Mouse (Mus musculus) cerebellum, adult 11-12 months (tissue): ENCODE data around the gene Frrs1.

Experiments
- DNase-seq: peaks from one replicate; pipeline ENCODE4 v3.0.0; 2022

The Frrs1 gene

DNA sequence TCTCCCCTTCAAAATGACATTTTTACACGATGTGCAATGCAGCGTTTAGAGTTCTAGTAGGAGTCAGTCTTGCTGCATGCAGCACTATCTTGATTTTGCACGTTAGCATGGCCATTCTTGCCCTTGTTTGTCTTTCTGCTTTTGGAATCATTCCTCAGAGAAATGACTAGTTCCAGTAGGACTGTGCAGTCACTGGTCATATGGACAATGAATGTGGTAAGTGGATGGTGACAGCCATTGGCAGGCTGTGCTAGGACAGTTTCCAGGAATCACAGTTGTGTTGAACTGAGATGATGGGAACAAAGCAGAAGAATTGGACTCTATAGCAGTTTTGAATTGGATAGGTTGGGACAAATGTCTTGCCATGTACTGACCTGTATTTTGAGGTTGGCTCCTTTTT is 55.7 kb downstream of the Frrs1 start:
- no peak for DNase-seq

DNA sequence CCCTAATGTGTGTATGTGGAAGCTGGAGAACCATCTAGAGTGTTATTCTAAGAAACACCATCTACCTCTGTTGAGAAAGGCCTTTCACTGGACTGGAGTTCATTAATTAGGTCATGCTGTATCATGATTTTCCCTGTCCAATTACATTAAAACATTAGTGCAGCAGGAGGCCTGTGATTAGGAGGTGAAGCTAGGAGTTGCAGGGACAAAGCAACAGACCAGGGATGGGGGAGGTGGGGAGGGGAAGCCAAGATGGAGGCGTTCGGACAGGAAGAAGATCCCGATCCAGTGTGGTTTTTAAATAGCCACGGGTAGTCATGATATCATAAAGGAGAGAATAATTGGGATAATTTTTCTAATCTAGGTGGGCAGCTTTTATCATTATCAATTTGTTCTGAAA is 57.8 kb downstream of the Frrs1 start:
- no peak for DNase-seq

DNA sequence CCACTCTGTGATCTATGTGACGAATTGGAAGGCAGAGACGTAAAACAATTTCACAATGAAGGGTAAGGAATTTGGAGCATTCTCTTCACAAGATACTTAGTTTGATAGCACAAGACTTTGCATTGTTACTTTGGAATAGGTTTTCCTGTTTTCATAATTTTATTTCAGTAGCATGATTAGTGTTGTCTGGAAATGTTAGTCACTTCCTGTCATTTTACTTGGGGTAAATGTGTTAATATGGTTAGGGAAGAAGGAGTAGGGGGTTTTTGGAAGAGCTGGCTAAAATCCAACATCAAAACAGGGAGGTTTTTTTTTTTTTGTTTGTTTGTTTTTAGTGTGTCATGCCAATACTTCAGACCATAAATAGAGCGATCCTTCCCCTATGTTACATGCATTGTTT is 62.3 kb downstream of the Frrs1 start:
- no peak for DNase-seq

DNA sequence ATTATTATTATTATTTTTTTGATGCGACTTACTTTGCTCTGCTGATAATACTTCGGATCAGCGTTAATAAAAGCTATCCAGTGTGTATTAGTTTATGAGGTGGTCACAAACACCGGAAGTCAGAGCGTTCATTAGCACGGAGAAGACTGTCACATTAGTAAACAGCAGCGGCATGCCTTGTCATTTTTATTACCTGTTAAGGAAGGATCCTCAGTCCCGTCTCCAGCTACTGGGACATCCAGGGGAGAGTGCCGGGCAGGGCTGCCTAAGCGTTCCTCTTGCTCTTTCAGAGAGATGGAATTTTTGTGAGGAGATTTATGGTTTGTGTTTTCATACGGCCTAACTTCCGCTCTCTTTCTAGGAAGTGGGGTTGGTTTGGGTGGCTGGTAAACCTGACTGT is 63.8 kb downstream of the Frrs1 start:
- no peak for DNase-seq

DNA sequence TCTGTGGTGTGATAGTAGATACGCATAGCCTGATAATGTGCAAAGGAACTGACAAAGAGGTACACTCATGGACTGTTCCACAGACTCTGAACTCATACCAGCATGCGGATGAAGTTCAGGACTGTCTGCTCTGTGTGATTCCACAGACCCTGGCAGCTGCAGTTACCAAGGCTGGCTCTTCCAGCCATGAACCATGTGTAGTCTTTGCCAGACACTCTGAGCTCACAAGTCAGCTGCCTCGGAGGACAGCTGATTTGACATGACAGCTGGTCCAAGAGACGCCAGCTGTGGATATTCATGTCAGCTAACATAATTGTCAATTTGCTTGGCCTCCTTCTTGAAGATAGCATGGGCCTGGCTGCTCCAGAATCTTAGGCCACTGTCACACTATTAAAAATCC is 69.7 kb downstream of the Frrs1 start:
- no peak for DNase-seq

DNA sequence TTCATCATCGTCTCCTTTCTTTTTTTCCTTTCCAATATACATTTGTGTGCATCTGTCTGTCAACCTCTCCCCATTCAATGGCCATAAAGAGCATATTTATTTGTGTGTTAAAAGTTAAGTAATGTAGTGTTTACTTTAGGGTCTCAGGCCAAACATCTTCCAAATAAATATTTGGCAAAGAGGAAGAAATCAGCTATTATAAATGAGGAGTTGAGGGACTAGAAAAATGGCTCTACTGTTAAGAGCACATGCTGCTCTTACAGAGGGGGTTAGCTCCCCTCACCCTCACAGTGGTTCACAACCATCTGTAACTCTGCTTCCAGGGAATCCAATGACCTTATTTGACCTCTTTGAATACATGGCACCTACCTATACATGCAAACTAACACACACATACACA is 73.9 kb downstream of the Frrs1 start:
- no peak for DNase-seq

DNA sequence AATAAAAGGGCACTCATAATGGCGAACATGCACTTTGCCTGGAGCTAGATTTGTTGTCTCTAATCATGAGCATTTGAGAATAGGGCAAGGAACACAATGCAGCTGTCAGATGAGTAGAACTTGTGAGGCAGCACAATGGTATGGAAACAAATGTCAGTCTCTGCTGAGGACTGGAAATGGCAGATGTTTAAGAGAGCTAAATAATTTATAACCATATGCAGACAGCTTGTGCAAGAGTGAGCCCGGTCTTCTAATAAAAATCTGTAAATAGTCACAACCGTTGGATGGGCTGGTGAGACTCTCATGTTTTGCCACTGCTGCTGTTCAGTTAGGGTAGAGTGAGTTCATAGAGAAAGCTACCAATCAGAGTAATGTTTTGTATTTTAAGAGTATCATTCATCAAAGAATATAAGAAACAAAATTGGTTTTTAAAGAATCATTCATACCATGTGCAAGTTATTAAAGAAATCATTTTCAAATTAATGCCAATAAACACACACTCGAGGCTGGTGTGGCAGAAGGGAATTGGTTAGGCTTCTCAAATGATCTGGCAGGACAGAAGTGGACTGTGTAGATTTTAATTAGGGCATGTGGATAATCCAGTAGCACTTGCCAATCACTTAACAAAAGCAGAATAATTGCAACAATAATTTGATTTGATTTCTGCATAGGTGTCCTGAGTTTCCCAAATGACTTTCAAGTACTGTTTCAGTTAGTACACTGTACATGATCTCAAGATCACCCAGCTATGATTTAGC is 77.8 kb downstream of the Frrs1 start:
- no peak for DNase-seq

DNA sequence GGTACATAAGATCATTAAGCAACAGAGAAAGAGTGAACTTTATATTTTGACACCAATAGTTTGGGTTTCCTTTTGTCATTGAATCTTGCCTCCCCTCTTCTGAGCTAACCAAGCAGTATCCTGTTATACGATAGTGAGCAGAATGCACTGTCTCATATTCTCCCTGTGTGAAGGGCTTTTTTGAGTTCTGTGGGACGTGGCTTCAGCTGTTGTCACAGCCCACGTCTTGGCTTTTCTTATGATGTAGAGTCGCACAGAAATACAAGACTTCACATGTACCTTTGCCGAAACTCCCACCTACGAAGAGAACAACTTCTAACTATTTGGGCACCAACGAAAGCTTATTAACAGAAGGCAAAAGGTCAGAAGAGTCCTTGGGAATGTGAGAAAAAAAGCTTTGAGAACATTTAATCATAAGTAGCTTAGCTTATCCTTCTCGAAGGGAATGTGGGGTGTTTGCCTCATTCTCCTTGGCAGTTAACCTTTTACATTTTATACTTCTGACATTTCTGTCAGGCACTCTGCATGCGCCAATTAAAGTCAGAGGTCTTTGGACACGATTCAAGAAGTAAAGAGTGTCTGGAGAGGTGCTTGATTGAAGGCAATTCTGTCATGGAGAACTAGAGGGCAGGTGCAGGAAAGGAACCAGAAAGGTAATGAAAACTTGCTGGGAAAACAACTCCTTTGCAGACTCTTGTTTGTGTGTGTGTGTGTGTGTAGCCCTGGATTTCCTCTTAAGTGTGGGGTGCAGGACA is 81.7 kb downstream of the Frrs1 start:
- no peak for DNase-seq

DNA sequence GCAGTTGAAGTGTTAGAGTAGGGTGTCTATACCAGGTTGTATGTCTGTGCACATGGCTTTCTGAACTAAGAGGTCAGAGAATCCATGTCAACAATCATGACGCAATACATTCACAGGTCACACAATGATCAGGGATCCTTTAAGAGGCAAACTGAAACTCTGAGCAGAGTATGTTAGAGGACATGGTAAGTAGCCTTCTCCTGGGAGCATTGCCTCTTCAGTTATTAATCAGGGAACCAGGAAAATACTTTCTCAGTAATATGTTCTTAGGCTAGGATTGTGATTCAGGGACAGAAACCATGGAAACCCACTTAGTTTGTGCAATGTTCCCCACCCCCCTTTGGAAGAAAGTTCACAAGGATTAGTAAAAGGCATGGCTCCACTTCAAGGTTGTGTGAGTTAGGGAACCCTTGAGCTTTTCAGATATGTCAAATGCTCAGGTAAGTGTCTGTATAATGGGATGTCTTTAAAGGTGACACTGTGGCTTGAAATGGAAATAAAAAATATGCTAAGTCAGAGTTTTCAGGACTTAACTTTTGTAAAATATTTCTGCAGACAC is 82.4 kb downstream of the Frrs1 start:
- no peak for DNase-seq

DNA sequence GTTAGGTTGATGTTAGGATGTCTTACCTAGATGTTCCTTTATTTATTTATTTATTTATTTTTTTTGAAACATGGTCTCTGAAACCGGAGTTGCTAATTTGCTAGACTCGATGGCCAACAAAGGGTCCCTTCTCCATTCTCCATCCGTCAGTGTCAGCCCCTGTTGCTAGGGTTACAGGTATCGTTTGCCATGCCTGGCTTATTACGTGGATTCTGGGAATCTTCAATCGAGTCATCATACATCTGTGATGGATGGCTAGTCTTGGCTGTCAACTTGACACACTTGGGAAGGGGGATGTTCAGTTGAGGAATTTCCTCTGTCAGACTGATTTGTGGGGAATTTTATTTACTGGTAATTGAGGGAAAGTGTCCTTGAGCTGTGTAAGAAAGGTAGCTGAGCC is 83.5 kb downstream of the Frrs1 start:
- no peak for DNase-seq

DNA sequence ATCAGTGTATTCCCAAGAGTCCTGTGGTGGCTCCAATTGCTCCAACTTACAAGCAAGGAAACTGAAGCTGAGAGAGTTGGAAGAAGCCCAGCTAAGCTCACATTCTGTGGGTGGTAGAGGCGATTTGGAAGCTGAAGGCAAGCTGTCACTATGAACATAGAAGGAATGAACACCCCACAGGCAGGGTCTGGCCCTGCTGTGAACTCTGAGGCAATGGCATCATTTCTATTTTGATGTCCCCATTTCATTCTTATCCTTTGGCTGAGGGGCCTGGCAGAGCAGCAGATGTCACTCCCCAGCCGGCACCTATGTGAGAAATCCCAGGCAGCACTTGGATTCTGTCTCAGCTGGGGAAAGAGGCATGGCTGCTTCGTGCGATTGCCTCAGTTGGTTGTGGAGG is 84.2 kb downstream of the Frrs1 start:
- DNase-seq, result no peak

DNA sequence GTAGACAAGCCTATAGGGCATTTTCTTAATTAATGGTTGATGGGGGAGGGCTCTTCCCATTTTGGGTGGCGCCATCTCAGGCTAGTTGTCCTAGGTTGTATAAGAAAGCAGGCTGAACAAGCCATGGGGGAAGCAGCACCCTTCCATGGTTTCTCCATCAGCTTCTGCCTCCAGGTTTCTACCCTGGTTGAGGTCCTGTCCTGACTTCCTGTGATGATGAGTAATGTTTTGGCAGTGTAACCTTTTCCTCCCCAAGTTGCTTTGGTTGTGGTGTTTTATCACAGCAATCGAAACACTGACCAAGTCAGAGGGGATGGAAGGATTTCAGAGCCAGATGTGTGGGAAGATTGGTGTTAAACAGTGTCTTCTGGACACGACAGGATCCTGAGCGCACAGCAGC is 87.2 kb downstream of the Frrs1 start:
- DNase-seq, result no peak

DNA sequence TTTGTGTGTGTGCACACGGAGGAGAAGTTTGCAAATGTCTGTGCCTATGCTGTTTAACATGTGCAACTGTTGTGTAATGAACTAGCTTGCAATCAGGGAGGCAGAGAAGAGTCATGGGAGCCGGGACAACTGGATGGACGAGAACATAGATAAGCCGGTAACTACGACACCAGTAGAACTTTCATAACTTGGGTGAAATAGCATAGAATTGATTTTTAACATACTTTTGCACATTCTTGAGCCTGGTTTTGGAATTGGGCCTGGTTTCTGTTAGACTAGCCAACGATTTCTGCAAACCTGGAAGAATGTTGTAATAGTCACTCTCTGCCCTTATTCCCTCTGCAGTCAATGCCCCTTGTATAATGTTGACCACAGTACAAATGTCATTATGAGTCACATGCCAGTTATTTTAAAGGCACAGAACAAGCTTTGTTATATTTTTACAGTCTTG is 91.4 kb downstream of the Frrs1 start:
- DNase-seq, result no peak

DNA sequence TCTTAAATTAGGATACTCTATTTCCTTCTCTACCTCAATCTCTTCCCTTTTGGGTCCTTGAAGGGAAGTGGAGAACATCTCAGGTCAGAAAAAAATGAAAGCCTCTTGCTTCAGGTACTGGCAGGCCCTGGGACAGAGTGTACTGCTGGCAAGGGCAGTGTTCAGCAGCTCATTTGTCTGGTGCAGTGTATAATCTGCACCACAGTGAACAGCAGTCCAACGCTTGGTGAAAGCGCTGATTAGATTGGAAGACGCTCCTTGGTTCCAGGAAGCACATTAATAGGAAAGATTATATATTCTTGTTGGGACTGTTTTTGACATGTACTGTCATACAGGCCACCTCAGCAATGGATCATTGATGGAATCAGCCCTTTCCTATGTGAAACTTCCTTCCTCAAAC is 92.2 kb downstream of the Frrs1 start:
- DNase-seq, result no peak

DNA sequence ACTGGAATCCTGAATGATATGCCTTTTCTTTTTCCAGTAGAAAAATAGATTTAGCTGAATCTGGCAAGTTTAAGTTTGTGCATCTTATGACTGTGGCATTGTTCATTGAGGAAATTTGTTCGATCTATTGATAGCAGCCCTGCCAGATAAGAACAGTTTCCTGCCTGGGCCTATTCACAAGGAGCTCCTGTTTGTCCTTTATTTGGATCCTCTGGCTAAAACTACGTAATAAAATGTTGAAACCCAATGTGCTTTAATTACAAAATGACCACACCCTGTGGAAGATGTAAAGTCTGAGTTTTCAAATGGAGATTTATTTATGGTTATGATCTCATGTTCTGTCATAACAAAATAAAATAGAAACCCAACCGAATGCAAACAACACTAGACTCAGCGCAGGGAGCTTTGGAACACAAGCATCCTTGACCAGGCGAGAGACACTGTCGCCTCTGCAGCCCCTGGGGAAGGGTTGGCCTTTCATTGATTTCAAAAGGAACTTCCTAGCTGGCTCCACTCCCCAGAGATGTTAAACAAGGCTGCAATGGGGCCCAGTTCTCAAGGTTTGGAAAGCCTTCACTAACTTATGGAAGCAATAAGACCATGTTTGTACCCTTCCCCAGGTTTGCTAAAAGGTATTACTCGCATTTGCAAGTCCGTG is 93.1 kb downstream of the Frrs1 start:
- no peak for DNase-seq

DNA sequence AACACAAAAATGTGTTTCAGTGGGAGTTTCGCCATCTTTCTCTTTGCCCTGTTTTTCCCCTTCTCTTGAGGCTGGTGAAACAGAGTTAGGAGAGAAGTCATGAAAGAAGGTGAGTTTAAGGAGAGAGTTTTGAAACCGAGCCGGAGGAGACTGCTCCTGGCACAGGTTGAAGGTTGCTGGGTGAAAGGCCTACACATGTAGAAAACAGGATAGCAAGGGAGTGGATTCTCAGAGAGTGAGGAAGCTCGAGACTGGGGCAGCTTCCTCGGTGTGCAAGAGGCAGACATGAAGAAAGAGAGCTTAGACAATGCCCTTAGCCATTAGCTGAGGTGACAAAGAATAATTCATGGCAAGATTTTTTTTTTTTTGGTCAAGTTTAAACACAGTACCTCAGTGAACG is 94.1 kb downstream of the Frrs1 start:
- no peak for DNase-seq

DNA sequence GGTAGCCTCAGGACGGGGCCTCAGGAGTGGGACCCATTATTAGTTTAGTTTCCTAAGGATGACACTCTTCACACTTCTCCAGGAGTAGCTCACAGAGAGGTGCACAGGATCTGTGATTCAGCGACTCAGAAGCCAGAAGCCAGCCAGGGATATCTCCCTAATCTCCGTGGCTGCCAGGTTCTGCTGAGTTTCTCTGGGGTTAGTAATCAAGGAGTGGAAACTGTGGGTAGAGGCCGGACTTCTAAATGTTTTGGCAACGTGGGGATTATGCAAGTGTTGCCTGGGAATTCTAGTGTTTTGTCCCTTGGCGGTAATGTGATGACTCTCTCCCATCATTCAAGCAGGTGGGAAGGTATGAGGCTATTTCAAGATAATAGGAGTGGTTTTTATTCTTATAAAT is 95.8 kb downstream of the Frrs1 start:
- DNase-seq, result no peak
